Mouse (Mus musculus): ENCODE results near the gene Gm5617. TPM values are rescaled to one million over a fixed set of nuclear protein-coding genes. Genes with fewer than 3 reads are reported as not detected.
"Not testable (repeated sequence)": the region's sequence is repeated elsewhere in the genome, so short reads cannot be mapped to it uniquely, and the experiment has no call there.

Gm5617 gene
- polyA plus RNA-seq, 1 experiment from 2014 or later, result 20.7 TPM

DNA sequence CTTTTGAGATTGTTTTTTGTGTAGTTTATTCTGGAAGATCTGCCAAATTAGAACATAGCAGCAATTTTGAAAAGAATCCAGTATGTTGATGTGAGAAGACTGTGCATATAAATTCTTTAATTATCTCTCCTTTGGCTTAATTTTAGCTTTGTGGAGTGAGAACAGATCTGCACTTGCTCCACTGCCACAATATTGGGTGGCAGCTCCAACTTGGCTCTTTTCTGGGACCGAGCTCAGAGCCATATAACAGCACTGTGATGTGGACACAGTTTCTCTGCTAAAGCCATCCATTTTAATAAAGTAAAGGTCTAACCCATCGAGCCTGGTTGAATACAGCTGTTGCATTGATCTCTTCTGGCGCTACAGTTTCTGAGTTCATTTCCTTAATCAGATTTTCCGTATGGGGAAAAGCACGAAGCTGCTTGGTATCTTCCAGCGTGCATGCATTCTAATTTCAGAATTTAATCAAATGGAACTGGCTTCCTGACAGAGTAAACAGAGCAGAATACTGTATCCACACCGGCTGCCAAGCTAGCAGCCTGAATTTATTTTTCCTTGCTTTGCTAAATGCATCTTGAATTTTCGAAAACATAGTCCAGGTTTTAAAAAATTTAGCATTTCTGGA is 9.6 kb downstream of the Gm5617 start:
- no peak for ATAC-seq (ENCODE audit: low FRiP score)
- no peak overlapping the region; the same call in 1 of the 2 replicates for H3K27ac ChIP-seq (replicated peaks)
- H3K27me3 ChIP-seq (replicated peaks), result no peaks in the 10 kb centered on the region
- no peaks in the 10 kb centered on the region for H3K9me3 ChIP-seq (replicated peaks)
- H3K9ac ChIP-seq (replicated peaks), result no peak overlapping the region
- no peak overlapping the region for H3K4me2 ChIP-seq
- H3K4me3 ChIP-seq (replicated peaks), result no peak overlapping the region
- no peaks in the 10 kb centered on the region for H3K36me3 ChIP-seq
- whole genome bisulfite sequencing, result 66% methylated on average over 8 of the region's 8 CpGs
- H3K4me1 ChIP-seq, result no peaks in the 10 kb centered on the region

DNA sequence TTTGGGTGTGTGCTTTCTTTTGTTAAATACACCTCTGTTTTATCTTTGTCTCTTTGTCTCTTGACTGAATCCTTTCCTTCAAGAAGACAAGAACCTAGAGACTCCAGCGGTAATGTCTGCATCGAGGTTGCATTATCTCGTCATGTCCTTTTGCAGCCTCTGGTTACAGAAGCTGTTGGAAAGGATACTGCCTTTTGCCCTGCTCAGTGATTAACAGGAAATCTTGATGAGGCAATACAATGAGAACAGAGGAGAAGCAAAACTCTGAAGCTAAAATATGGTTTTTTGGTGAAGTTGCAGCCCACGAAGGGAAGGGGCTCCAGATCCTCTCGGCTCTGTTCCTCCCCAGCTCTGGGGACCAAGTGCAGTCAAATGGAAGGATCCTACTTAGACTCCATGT is 14.9 kb downstream of the Gm5617 start:
- Histone ChIP-seq H3K4me2 (no peak overlapping the region), H3K36me3 (no peaks in the 10 kb centered on the region), H3K9ac (replicated peaks) (no peak overlapping the region), H3K4me1 (no peaks in the 10 kb centered on the region), H3K4me3 (replicated peaks) (no peak overlapping the region), H3K27ac (replicated peaks) (no peak overlapping the region), H3K27me3 (replicated peaks) (no peaks in the 10 kb centered on the region), H3K9me3 (replicated peaks) (no peaks in the 10 kb centered on the region)
- no peak for ATAC-seq (ENCODE audit: low FRiP score)
- 92% methylated on average over 5 of the region's 5 CpGs for WGBS

DNA sequence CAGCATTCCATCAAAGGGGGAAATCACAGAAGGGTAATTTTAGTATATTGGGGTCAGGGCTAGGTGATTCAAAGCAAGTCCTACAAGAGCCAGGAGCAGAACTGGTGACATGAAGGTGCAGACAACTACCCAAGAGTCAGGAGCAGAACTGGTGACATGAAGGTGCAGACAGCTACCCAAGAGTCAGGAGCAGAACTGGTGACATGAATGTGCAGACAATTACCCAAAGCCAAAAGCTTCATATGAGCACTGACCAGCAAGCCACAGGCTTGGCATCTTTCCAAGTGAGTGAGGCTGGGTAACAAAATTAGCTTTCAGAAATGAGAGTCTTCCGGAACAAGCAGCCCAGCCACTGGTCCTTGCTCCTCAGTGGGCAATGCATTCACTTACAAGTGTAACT is 20.1 kb downstream of the Gm5617 start:
- ATAC-seq (ENCODE audit: low FRiP score), result no peak
- 69% methylated on average over 1 of the region's 1 CpGs for WGBS
- Histone ChIP-seq H3K4me3 (replicated peaks) (no peak overlapping the region), H3K36me3 (no peaks in the 10 kb centered on the region), H3K27ac (replicated peaks) (no peak overlapping the region), H3K4me2 (no peak overlapping the region), H3K4me1 (peaks cover 9% of the 10 kb centered on the region), H3K27me3 (replicated peaks) (no peaks in the 10 kb centered on the region), H3K9me3 (replicated peaks) (no peaks in the 10 kb centered on the region), H3K9ac (replicated peaks) (no peak overlapping the region)

- peak overlapping the region; percentile 77 for H3K27ac ChIP-seq (replicated peaks)
- no peaks in the 10 kb centered on the region for H3K27me3 ChIP-seq (replicated peaks)
- H3K4me2 ChIP-seq, result peak overlapping the region; percentile 47
- H3K9ac ChIP-seq (replicated peaks), result no peak overlapping the region
- H3K4me1 ChIP-seq, result peaks cover 9% of the 10 kb centered on the region
- 52% methylated on average over 11 of the region's 11 CpGs for WGBS
- H3K4me3 ChIP-seq (replicated peaks), result peak overlapping the region; percentile 5; the same call in 1 of the 2 replicates
- no peak; the same call in 1 of the 2 replicates for ATAC-seq (ENCODE audit: low FRiP score)
- no peaks in the 10 kb centered on the region for H3K36me3 ChIP-seq
- H3K9me3 ChIP-seq (replicated peaks), result no peaks in the 10 kb centered on the region
Observed at GRCm38 (mm10) chr9:48516615-48517371, 21.6 kb downstream of the Gm5617 start.

DNA sequence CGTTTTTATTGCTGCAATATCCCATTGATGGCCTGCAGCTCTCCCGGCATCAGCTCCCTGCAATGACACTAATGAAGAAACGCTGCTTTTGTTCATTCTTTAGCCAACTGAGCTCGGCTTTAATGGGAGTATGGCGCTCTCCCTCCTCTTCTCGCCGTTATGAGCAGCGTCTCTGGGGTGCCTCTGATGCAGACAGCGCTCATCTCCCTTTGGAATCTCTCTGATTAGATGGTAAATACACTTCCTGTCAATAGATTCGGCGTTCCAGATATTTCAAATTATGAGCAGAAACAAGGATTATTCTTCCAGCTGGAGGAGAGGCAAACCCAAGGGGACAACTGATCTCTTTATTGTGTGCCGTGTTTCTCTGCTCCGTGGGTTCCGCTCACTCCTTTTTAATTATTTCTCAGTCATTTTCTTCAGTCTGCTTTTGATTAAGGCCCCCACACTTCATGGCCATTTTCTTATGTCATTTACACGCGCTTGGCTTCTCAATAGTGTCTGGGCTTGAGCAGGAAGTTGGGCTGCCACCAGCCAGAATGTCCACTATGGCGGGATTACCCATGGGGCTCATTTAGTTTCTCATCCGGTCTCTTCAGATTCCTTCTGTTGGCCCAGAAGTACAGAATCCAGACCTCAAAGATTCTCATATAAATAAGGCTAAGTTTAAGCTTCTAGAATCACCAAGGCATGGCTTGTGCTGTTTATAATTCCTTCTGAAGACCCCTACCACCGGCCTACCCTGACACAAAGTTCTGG is 22.3 kb downstream of the Gm5617 start:
- Histone ChIP-seq H3K27ac (replicated peaks) (peak overlapping the region; percentile 77), H3K36me3 (no peaks in the 10 kb centered on the region), H3K4me2 (peak overlapping the region; percentile 47), H3K4me1 (peaks cover 9% of the 10 kb centered on the region), H3K4me3 (replicated peaks) (peak overlapping the region; percentile 5; the same call in 1 of the 2 replicates), H3K9ac (replicated peaks) (no peak overlapping the region), H3K27me3 (replicated peaks) (no peaks in the 10 kb centered on the region), H3K9me3 (replicated peaks) (no peaks in the 10 kb centered on the region)
- WGBS, result 26% methylated on average over 19 of the region's 19 CpGs
- ATAC-seq (ENCODE audit: low FRiP score), result peak; percentile 83

DNA sequence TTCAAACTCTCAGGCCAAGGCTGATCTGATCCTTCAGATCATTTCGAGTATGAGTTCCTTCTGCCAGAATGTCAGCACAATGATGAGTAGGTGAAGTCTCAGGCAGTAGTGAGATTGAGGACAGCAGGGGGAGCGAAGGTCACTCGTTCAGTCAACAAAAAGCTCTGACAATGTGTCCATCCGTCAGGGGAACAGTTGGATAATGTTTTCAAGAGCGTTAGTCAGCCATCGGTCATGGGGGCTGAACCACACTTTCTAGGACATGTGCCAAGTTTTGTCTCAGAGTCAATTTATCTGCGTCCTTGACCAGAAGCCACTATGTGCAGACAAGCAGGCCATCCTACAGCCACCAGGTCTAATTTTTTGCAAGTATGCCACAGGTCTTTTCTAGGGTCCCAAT is 25.2 kb downstream of the Gm5617 start:
- WGBS, result 40% methylated on average over 4 of the region's 7 CpGs
- not testable (repeated sequence) for H3K4me1 ChIP-seq; ATAC-seq (ENCODE audit: low FRiP score); H3K9ac ChIP-seq (replicated peaks); H3K27me3 ChIP-seq (replicated peaks); H3K27ac ChIP-seq (replicated peaks); H3K4me2 ChIP-seq; H3K36me3 ChIP-seq; H3K9me3 ChIP-seq (replicated peaks); H3K4me3 ChIP-seq (replicated peaks)

GRCm38 (mm10) chr9:48525566-48525965 is 30.3 kb downstream of the Gm5617 start:
- Histone ChIP-seq H3K27ac (replicated peaks) (no peak overlapping the region), H3K4me3 (replicated peaks) (no peak overlapping the region), H3K9ac (replicated peaks) (no peak overlapping the region), H3K4me1 (no peaks in the 10 kb centered on the region), H3K36me3 (no peaks in the 10 kb centered on the region), H3K4me2 (no peak overlapping the region), H3K9me3 (replicated peaks) (no peaks in the 10 kb centered on the region), H3K27me3 (replicated peaks) (no peaks in the 10 kb centered on the region)
- ATAC-seq (ENCODE audit: low FRiP score), result no peak
- 10% methylated on average over 1 of the region's 1 CpGs for WGBS

- WGBS, result 88% methylated on average over 4 of the region's 4 CpGs
- H3K4me1 ChIP-seq, result no peaks in the 10 kb centered on the region
- no peak overlapping the region for H3K9ac ChIP-seq (replicated peaks)
- no peak for ATAC-seq (ENCODE audit: low FRiP score)
- no peaks in the 10 kb centered on the region for H3K9me3 ChIP-seq (replicated peaks)
- no peak overlapping the region for H3K4me3 ChIP-seq (replicated peaks)
- no peaks in the 10 kb centered on the region for H3K27me3 ChIP-seq (replicated peaks)
- no peak overlapping the region for H3K4me2 ChIP-seq
- no peaks in the 10 kb centered on the region for H3K36me3 ChIP-seq
- no peak overlapping the region for H3K27ac ChIP-seq (replicated peaks)
Observed at GRCm38 (mm10) chr9:48526520-48526919, 31.3 kb downstream of the Gm5617 start.

- no peak for ATAC-seq (ENCODE audit: low FRiP score)
- Histone ChIP-seq H3K4me3 (replicated peaks) (no peak overlapping the region), H3K27me3 (replicated peaks) (no peaks in the 10 kb centered on the region), H3K9ac (replicated peaks) (no peak overlapping the region), H3K4me2 (no peak overlapping the region), H3K9me3 (replicated peaks) (no peaks in the 10 kb centered on the region), H3K27ac (replicated peaks) (no peak overlapping the region), H3K4me1 (no peaks in the 10 kb centered on the region), H3K36me3 (no peaks in the 10 kb centered on the region)
- WGBS, result 93% methylated on average over 4 of the region's 4 CpGs
Observed at GRCm38 (mm10) chr9:48531294-48531693, 36.1 kb downstream of the Gm5617 start.

- H3K9ac ChIP-seq (replicated peaks), result no peak overlapping the region
- H3K27me3 ChIP-seq (replicated peaks), result no peaks in the 10 kb centered on the region
- no peak overlapping the region for H3K4me2 ChIP-seq
- no peaks in the 10 kb centered on the region for H3K36me3 ChIP-seq
- H3K4me3 ChIP-seq (replicated peaks), result no peak overlapping the region
- no peak for ATAC-seq (ENCODE audit: low FRiP score)
- no peak overlapping the region for H3K27ac ChIP-seq (replicated peaks)
- H3K9me3 ChIP-seq (replicated peaks), result no peaks in the 10 kb centered on the region
- no peaks in the 10 kb centered on the region for H3K4me1 ChIP-seq
- 71% methylated on average over 3 of the region's 3 CpGs for WGBS
Observed at GRCm38 (mm10) chr9:48532203-48532602, 37.0 kb downstream of the Gm5617 start.

- no peak overlapping the region for H3K27ac ChIP-seq (replicated peaks)
- 96% methylated on average over 2 of the region's 2 CpGs for WGBS
- no peak for ATAC-seq (ENCODE audit: low FRiP score)
Observed at GRCm38 (mm10) chr9:48532730-48533129, 37.5 kb downstream of the Gm5617 start.

DNA sequence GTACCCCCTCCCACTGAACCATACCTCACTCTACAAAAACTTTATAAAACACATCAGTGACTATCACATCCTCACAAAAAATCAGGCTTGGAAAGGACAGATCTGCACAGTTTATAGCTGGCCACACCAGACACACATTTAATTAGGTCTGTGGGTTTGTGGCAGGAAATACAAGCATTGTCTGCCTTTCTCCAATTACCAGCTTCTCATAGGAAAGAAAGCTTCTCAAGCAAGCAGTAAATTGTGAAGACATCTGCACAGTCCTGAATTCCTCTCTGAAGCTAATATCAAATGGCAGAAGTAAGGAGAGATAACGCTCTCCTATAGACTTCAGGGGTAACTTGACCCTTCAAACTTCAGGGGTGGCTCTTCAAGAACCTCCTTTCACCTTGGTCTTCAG is 41.2 kb downstream of the Gm5617 start:
- Histone ChIP-seq H3K9me3 (replicated peaks) (no peaks in the 10 kb centered on the region), H3K9ac (replicated peaks) (no peak overlapping the region), H3K27ac (replicated peaks) (no peak overlapping the region), H3K4me3 (replicated peaks) (no peak overlapping the region), H3K4me2 (no peak overlapping the region), H3K4me1 (peaks cover 12% of the 10 kb centered on the region), H3K27me3 (replicated peaks) (no peaks in the 10 kb centered on the region), H3K36me3 (no peaks in the 10 kb centered on the region)
- WGBS, result 79% methylated on average over 1 of the region's 1 CpGs
- ATAC-seq (ENCODE audit: low FRiP score), result no peak

More at GRCm38 (mm10) chr9:48532730-48533129, 37.5 kb downstream of the Gm5617 start:
- Histone ChIP-seq H3K9me3 (replicated peaks) (no peaks in the 10 kb centered on the region), H3K27me3 (replicated peaks) (no peaks in the 10 kb centered on the region), H3K4me2 (no peak overlapping the region), H3K9ac (replicated peaks) (no peak overlapping the region), H3K4me3 (replicated peaks) (no peak overlapping the region), H3K4me1 (no peaks in the 10 kb centered on the region), H3K36me3 (no peaks in the 10 kb centered on the region)
